Mouse (Mus musculus) right cerebral cortex, postnatal 14 days (tissue): ENCODE results near the gene D930048N14Rik.
"Not testable (repeated sequence)": the region's sequence is repeated elsewhere in the genome, so short reads cannot be mapped to it uniquely, and the experiment has no call there.

Experiments
- DNase-seq: peaks from one replicate; pipeline ENCODE4 v3.0.0; 2022

D930048N14Rik gene

GRCm38 (mm10) chr11:51650691-51651515, at the start of gene D930048N14Rik, which contains the start of gene N4bp3:
Gene D930048N14Rik (plus strand): TSS chr11:51650954.
Gene N4bp3 (minus strand): TSS chr11:51650842.
- DNase-seq, result no peak

DNA sequence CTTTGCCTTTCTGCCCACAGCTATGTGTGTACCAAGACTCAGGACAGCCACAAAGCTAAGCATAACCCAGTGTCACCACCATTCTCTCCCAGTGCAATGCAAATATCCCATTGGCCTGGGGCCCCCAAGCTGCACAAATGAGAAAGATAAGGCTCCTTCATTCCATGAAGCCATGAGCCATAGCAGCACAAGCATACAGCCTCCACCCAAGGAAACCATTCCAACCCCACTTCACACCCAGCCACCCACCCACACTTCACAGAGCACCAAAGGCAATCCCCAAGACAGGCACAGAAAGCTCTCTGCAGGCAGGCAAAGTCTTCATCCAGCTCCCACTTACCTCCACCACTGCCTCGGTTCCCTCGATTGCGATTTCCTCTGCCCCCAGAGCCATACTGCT, 48.5 kb upstream of the D930048N14Rik start:
- no peak for DNase-seq

DNA sequence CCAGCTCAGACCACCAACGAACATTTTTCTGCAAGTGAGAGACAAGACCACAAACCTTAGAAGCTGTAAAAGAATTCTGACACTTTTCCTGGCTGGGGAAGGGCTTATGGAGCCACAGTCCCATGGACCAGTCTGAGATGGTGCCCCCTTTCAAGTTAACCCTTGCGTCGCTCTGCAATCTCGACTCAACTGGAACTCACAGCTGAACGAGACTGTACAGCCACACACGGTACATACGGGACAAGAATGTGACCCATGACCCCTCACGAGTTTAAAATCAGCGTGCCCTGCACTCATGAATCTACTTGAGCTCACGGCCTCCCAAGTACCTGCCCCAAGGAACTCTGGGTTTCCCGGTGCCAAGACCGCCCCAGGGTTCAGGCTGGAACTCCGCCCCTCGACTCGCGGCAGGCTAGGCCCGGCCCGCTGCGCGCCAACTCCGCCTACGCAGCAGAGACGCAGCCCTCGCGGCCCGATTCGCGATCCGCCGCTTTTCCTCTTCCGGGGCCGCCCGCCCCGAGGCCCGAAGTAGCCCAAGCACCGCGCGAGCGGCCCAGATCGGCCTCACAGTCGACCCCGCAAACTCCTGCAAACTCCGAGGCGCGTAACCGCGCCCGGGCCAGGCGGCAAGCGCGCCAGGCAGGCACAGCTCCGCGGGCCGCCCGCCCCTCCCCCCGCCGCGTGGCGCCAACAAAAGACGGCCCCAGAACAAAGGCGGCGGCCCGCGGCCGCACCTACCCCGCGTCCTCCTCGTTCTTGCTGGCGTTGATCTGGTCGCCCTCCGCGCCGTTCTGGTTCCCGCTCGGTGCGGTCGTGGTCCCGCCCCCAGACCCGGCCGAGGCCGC, 44.9 kb upstream of the D930048N14Rik start:
- DNase-seq, result peak; percentile 78

- peak; percentile 96 for DNase-seq
Measured at GRCm38 (mm10) chr11:51606447-51607095, 44.2 kb upstream of the D930048N14Rik start, which contains the start of gene Hnrnpab. Gene Hnrnpab (minus strand): TSS chr11:51606847.

DNA sequence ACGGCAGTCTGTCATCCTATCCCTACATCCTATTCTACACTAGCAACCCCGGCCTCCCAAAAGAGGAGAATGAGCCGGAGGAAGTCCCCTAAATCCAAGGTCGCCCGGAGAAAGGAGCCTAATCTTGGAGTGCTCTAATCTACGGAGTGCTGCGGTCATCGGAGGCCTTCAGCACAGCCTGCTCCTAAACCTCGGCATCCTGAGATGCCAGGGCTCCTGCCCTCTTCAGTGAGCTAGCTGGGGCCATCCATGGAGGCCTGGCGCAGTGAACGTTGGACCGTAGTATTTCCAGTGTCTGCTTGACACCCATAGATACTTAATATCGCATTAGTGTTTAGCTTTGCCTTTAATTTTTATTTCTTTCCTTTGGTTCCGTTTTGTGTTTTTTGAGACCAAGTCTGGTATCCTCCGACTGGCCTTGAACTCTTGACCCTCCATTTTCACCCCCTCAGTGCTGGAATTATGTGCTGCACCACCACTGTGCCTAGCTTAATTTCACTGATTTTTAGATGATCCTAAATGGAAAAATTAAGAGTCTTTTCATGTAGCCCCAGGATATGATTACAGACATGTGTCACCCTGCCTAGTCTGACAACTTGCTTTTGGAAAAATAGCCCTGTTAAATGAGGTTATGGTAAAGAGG, 43.5 kb upstream of the D930048N14Rik start:
- DNase-seq, result no peak

DNA sequence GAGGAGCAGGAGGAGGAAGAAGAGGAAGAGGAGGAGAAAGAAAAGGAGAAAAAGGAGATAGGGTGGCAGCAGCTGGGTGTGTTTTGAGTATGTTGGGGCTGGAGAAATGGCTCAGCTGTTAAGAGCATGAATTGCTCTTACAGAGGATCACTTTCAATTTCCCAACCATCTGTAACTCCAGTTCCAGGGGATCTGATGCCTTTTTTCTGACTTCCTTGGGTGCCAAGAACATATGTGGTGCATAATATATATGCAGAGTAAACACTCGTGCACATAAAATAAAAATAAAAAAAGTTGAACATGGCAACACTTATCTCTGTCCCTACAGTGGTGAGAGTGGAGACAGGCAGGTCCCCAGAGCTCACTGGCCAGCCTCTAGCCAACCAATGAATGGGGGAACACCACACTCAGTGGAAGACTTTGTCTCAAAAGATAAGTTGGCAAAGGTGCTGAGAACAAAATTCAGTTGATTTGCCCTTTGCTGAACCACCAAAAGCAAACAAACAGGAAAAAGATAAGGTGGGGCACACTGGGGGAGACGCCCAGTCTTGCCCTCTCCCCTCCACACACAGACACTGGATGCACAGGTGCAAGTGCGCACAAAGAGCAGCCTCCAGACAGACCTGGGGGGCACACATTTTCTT, 41.4 kb upstream of the D930048N14Rik start:
- no peak for DNase-seq

DNA sequence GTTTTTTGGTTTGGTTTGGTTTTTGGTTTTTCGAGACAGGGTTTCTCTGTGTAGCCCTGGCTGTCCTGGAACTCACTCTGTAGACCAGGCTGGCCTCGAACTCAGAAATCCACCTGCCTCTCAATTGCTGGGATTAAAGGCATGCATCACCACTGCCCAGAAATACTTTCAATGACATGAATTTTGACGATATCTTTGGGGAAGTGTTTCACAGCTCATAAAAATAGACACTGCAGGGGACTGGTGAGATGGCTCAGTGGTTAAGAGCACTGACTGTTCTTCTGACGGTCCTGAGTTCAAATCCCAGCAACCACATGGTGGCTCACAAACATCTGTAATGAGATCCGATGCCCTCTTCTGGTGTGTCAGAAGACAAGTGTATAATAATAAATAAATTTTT, 40.8 kb upstream of the D930048N14Rik start:
- DNase-seq, result not testable (repeated sequence)

GRCm38 (mm10) chr11:51614256-51614655, 36.5 kb upstream of the D930048N14Rik start:
- no peak for DNase-seq

GRCm38 (mm10) chr11:51615129-51615528, 35.6 kb upstream of the D930048N14Rik start:
- DNase-seq, result no peak

DNA sequence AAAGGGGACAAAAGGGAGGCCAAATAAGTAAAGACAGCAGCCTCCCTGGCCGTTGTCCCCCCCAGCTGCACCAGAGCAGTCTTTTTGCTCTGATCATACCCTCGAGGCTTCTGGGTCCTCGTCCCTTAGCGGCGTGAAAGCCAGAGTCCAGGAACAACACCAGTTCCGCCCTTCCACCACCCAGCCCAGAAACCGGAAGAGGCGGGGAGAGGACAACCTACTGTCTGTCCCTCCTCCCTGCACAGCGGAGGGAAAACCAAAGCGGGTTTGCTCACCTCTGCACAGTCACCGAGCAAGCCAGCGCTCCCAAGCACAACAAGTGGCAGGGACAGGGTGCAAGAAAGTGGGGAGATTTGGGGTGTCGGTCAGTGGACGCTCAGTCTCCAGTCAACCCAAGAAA, 35.2 kb upstream of the D930048N14Rik start:
- no peak for DNase-seq

GRCm38 (mm10) chr11:51616113-51616512, 34.6 kb upstream of the D930048N14Rik start:
- not testable (repeated sequence) for DNase-seq

- DNase-seq, result peak; percentile 68
Measured at GRCm38 (mm10) chr11:51617693-51618092, 33.1 kb upstream of the D930048N14Rik start.

DNA sequence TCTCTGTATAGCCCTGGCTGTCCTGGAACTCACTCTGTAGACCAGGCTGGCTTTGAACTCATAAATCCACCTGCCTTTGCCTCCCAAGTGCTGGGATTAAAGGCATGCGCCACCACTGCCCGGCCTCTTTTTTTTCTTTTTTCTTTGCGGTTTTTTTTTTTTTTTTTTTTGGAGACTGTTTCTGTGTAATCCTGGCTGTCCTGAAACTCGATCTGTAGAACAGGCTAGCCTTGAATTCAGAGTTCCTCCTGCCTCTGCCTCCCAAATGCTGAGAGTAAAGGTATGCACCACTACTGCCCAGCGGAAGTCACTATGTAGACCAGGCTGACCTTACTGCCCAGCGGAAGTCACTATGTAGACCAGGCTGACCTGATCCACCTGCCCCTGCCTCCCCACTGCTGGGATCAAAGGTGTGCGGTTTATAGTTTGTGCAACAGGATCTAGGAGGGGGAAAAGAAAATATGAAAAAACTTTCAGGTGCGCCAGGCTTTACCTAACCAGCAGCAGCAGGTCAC, 31.8 kb upstream of the D930048N14Rik start:
- DNase-seq, result no peak

DNA sequence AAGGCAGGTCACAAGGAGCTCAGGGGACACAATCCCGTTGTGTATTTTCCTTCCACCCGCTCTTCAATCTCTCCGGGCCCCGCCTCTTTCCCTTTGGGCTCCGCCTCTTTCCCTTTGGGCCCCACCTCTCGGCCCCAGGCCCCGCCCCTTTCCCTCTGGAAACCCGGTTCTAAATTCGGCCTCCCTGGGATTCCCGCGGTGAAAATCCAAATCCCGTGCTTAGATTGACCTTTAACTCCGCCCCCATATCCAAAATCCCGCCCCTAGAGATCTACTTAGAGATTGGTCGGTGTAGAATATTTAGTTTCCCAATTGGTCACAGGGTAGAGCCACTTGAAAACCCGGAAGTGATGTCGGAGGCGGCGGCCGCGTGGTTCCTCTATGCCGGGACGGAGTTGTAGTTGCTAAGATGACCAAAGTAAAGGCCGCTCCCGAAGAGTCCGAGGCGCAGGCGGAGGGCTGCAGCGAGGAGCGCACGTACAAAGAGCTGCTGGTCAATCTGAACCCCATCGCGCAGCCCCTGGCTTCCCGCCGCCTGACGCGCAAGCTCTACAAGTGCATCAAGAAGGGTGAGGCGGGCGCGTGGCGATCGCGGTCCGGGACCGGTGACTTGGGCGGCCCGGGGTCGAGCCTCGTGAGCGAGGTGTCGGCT, 31.2 kb upstream of the D930048N14Rik start, which contains the start of gene Nhp2:
TSS of gene Nhp2 (plus strand) at position 327 of the 652 bp plus-strand sequence.
- peak; percentile 90 for DNase-seq

DNA sequence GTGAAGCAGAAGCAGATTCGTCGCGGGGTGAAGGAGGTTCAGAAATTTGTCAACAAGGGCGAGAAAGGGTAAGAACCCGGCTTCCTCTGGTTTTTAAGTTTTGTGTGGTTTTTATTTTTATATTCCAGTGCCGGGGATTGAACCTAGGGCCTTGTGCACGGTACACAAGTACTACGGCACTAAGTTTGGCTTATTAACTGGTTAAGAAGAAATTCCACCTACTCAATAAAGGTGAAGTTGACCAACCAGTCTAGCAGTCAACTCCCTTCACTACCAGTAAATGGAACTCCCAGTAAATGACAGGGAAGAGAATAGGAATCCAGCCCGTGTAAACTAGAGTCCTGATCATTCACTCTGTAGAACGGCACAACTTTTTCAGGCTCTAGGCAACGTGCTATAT, 30.7 kb upstream of the D930048N14Rik start:
- no peak for DNase-seq

- no peak for DNase-seq
Measured at GRCm38 (mm10) chr11:51621776-51622175, 29.0 kb upstream of the D930048N14Rik start.

- peak; percentile 61 for DNase-seq
Measured at GRCm38 (mm10) chr11:51622971-51623491, 27.7 kb upstream of the D930048N14Rik start.

DNA sequence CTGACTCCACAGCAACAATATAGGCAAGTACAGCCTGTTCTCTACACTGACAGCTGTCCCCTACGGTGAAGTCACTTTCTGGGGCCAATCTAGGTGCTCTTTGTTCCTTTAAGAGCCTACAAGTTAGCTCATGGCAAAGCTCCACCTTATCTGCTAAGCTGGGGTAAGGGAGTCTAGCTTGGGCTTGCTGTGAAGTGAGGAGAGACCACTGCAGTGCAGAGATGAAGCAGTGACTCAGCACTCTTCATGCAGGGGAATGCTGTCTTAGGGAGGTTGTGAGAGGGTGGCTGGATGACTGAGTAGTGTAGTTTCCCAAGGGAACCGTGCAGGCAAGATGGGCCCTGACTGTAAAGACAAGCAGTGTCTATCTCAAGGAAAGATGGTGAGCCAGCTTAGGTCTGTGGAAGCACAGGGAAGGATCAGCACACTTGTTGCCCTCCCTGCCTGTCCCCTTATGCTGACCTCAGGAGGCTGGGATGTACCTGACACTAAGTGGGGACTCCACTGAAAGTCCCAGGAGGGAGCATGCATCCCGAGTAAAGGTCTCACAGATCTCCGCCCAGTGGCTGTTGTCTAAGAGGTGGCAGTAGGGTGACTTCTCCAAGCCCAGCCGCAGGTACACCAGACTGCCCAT, 25.4 kb upstream of the D930048N14Rik start:
- DNase-seq, result no peak

- no peak for DNase-seq
Measured at GRCm38 (mm10) chr11:51627425-51627824, 23.3 kb upstream of the D930048N14Rik start.

DNA sequence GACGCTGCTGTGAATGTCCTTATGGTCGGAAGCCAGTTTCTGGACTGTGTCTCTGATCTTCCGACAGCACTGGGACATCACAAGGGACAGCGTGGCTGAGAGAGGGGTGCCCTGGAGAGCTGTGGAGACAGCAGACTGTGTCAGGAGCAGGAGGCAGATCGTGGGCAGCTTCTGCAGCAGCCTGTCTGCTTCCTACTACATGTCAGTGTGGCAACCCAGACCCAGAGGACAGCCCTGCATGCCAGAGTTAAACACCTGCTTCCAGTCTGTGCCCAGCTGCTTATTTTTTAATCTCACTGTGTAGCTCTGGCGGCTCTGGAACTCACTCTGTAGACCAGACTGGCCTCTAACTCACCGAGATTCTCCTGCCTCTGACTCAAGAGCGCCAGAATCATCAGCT, 22.8 kb upstream of the D930048N14Rik start:
- no peak for DNase-seq
